Mouse (Mus musculus) liver, postnatal 0 days (tissue): Measurements from ENCODE around the gene Ttc39a.

Experiments
- CTCF ChIP-seq: sonication (generic); IDR thresholded peaks from 2 replicates; pipeline ENCODE4 v1.5.1; 2016; ENCODE audit warnings: antibody characterized with exemption, low read depth
- EP300 ChIP-seq: IDR thresholded peaks from 2 replicates; pipeline ENCODE4 v1.6.1; 2016; ENCODE audit warnings: antibody characterized with exemption, low read depth, mild to moderate bottlenecking

DNA sequence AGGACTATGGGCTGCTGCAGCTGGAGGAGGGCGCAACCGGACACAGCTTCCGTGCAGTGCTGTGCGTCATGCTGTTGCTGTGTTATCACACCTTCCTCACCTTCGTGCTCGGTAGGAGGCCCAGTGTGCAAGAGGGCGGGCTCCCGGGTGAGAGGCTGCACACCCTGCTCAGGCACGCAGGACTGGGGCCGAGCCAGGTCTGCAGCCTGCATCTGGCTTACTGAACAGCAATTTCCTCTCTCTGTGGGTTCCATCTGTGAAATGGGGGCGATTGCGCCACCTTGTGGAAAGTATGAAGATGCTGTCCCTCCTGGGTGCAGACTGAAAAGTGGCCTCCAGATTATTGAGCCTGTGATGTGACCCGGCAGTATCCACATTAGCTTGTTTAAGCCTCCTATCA lies 24.4 kb downstream of the Ttc39a start:
- TF ChIP-seq CTCF (peak; percentile 91), EP300 (no peak)
